Mouse (Mus musculus): Measurements from ENCODE around the gene Scd3.

Gene Scd3

GRCm38 (mm10) chr19:44203015-44203564 lies at the start of gene Scd3:
Gene Scd3 (plus strand): TSS chr19:44203269.
- no peak for DNase-seq (ENCODE audit: low read depth, low spot score)

GRCm38 (mm10) chr19:44153781-44154180 lies 49.3 kb upstream of the Scd3 start:
- no peak for DNase-seq (ENCODE audit: low read depth, low spot score)

GRCm38 (mm10) chr19:44157005-44157404 lies 46.1 kb upstream of the Scd3 start:
- no peak for DNase-seq (ENCODE audit: low read depth, low spot score)

DNA sequence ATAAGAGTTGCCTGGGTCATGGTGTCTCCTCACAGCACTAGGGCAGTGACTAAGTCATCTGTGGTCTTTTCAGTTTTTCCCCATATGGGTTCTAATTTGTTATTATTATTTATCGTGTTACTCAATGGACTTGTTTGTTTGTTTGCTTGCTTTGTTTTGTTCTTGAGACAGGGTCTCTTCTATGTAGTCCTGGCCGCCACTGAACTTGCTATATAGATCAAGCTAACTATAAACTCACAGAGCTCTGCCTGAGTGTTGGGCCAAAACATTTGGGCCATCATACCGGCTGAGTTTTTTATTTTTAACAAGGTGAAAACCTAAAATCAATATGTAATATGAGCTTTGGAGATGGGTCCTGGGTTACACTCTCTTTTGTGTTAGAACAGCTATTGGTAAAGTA lies 43.7 kb upstream of the Scd3 start:
- no peak for DNase-seq (ENCODE audit: low read depth, low spot score)

DNA sequence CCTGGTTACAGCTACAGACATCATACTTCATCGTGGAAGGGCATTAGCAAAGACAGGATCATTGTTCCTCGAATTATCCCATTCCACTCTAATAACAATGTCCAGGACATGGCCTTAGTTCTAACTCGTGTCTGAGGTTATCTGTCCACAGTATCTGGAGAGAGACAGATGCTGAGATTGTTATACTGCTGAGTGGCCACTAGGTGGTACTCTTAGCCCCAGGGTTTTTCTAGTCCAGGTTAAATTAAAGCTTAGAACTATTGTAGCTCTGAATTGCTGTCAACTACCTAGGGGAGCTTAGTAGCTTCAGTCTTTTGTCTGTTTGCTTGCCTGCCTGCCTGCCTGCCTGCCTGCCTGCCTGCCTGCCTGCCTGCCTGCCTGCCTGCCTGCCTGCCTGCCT lies 41.6 kb upstream of the Scd3 start:
- no peak for DNase-seq (ENCODE audit: low read depth, low spot score)

- DNase-seq (ENCODE audit: low read depth, low spot score), result no peak
Observed at GRCm38 (mm10) chr19:44174835-44175234, 28.2 kb upstream of the Scd3 start.

GRCm38 (mm10) chr19:44176741-44177140 lies 26.3 kb upstream of the Scd3 start:
- DNase-seq (ENCODE audit: low read depth, low spot score), result no peak

- no peak for DNase-seq (ENCODE audit: low read depth, low spot score)
Observed at GRCm38 (mm10) chr19:44180502-44180901, 22.6 kb upstream of the Scd3 start.

GRCm38 (mm10) chr19:44183968-44184367 lies 19.1 kb upstream of the Scd3 start:
- DNase-seq (ENCODE audit: low read depth, low spot score), result no peak

GRCm38 (mm10) chr19:44189056-44189455 lies 14.0 kb upstream of the Scd3 start:
- DNase-seq (ENCODE audit: low read depth, low spot score), result no peak

- DNase-seq (ENCODE audit: low read depth, low spot score), result no peak
Observed at GRCm38 (mm10) chr19:44192342-44192741, 10.7 kb upstream of the Scd3 start, which contains the start of gene Pkd2l1. Gene Pkd2l1 (minus strand): TSS chr19:44192442.

DNA sequence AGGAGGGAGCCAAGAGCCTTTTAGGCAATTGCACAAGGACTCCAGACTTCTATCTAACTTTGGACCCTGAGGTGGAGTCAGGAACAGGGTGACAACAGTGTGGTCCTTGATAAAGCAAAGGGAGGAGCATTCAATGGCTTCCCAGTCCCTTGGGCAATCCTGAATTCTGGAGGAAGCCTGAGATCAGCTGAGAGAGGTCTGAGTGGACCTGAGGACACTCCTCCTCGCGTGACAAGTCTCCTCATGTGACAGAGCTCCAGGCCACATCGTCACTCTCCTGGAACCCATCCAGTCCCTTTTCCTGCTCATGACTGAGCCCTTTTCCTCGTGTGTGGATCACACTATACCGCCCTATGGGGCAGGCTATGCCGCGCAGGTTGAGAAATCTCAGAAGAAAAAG lies 9.2 kb upstream of the Scd3 start:
- DNase-seq (ENCODE audit: low read depth, low spot score), result no peak

- DNase-seq (ENCODE audit: low read depth, low spot score), result peak; percentile 26
Observed at GRCm38 (mm10) chr19:44195138-44195537, 7.9 kb upstream of the Scd3 start.

DNA sequence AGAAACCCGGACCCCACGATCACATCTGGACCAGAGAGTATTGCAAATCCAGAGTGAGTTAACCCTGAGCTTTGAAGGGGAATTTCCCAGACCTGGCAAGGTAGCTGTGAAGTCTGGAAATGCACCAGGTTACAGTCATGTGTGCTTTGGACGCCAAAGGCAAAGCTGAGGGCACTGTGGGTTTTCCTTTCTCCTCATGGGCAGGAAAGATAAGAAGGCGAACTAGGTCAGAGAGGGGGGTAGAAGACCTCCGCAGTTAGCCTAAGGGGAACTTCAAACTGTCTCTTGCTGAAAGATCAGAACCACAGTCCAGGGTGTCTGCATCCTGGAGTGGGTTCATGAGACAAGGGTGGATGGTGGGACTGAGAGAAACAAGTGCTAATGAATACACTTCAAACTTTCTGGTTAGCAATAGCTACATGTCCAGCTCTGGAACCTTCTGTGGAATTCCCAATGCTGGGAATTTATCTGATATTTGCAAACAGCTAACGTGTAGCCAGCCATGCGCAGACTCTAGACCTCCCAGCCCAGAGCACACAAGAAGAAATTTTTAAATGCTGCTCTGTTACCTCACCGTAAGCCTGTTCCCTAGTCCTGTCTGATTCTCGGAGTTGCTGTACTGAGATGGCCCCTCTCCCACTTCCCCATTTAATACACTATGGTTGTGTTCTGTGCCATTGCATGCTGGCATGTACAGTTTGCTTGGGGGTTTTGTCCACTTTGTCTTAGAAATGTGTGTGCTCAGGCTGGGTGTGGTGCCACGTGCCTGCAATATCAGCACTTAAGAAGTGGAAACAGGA lies 5.8 kb upstream of the Scd3 start:
- no peak for DNase-seq (ENCODE audit: low read depth, low spot score)

DNA sequence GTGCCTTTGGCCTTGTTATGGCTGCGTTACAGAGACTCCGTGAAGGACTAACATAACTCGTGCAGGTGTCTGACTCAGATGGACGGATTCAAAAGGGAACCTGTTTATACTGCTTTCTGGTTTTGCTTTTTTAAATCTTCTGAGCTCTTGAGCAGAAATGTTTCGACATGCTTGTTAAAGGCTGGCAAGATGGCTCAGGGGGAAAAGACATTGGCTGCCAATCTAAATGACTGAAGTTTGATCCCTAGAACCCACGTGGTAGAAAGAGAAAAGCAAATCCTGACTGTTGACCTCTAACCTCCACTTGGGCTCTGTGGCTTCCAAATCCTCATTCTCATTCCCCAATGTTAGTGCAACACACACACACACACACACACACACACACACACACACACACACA lies 4.6 kb upstream of the Scd3 start:
- no peak for DNase-seq (ENCODE audit: low read depth, low spot score)

DNA sequence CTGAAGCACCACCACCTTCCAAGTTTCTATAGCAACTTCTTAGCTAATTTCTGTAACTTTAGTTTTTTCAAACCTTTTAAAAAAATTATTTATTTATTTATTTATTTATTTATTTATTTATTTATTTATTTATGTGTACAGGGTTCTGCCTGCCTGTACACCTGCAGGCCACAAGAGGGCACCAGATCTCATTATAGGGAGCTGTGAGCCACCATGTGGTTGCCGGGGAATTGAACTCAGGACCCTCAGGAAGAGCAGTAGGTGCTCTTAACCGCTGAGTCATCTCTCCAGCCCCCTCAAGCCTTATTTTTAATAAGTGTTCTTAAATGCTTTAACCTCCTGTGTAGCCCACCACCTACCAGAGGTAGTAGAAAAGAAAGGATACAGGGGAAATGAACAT lies 4.1 kb upstream of the Scd3 start:
- no peak for DNase-seq (ENCODE audit: low read depth, low spot score)

DNA sequence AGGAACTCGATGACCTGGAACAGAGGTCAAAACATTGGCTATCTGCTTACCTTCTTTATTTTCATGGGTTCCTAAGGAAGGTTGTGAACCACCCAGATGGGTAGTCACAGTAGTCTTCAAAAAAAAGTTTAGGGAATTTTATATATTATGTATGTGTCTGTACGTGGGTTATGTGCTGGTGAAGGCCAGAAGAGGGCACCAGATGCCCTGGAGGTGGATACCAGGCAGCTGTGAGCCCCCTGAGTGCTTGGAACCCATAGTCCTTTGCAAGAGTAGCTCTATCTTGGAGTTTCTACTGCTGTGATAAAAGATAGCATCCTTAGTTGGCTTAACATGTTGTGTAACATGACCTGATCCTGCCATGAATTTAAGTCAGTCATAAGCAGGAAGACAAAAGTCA lies 4.0 kb downstream of the Scd3 start:
- no peak for DNase-seq (ENCODE audit: low read depth, low spot score)

GRCm38 (mm10) chr19:44215255-44215654 lies 12.2 kb downstream of the Scd3 start:
- no peak for DNase-seq (ENCODE audit: low read depth, low spot score)

GRCm38 (mm10) chr19:44217958-44218525 lies 15.0 kb downstream of the Scd3 start:
- no peak for DNase-seq (ENCODE audit: low read depth, low spot score)

DNA sequence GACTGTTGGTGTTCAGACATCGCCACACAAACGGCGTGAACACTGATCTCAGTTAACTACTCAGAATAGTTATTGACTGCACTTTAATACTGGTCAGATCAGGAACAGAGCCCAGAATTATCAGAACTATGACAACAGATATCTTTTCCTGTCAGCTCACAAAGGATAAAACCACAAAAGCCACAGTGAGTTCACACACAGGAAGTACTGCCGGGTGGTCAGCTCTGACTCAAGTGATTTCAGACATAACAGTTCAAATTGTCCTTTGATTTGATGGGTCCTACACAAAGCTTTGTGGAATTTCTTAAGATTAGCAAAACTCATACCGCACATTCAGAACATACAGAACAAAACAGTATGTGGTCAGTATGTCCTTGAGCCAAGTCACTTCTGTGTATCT lies 22.7 kb downstream of the Scd3 start:
- no peak for DNase-seq (ENCODE audit: low read depth, low spot score)

DNA sequence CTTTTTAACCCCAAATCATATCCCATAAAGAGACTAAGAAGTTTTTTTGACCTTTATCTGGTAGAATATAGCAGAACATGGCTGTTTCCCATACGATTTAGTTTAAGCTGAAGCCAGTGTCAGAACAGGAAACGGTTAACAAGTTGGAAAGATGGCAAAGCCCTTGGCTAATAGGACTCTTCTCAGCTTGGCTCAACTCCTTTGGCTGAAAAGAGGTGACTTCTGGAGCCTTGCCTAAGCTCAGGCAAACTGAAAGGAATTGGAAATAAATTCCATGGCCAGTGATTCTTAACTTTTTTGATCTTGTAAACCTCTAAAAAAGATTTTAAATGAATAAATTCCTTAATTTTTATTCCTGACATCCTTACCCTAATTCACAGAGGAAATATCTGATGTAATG lies 26.7 kb downstream of the Scd3 start:
- DNase-seq (ENCODE audit: low read depth, low spot score), result no peak

DNA sequence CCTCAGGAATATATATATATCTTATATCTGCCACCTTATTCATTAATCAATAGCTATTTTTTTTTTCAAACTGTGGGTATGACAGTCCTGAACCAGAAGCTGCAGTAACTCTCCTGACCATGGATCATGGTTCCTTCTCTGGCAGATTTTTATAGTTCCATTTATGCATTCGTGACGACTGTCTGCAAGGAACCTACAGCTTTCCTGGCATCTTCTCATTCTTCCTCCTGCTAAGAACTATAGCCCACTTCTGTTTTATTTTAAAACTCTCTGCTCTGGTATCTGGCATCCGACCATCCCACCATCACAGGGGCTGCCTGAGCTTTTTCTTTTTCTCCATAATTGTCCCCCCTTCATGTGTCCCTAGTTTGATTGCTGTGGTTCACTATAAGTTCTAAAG lies 27.1 kb downstream of the Scd3 start:
- no peak for DNase-seq (ENCODE audit: low read depth, low spot score)

DNA sequence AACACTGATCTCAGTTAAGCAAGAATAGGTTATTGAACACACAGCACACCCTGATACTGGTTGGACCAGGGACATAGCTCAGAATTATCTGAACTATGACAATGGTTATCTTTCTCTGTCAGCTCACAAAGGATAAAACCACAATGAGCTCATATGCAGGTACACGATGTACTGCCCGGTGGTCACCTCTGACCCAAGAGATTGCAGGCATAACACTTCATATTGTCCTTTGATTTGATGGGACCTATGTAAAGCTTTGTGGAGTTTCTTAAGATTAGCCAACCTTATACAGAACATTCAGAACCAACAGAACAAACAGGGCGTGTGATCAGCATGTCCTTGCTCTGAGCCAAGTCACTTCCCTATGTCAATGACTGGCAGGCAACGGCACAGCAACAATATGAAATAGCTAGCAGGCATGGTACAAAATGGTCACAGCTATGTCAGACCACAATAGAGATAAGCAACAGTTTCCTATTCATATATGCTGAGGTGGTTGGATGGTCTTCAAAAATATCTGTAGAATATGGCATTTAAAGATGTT lies 28.6 kb downstream of the Scd3 start:
- no peak for DNase-seq (ENCODE audit: low read depth, low spot score)

Measured in brain, embryonic 18.5 days (tissue).